In genomic region chr2:124293601-124294000, GRCm38 (mm10) we compare ENCODE assay signal across 27 mouse cellular contexts.
DNase-seq lines count a peak whose midpoint lies in the region; ATAC-seq and TF ChIP-seq lines count a peak whose summit lies in the region.
"Had no signal": no experiment of that assay in that cellular context is flagged by ENCODE, and none has a peak within 500 bp of the region (broad histone marks: within the 10 kb centered on the region; RNA-seq: fewer than 3 reads in every experiment).

No protein-coding gene starts in this region.

- no peak overlapping the region for H3K9ac ChIP-seq in heart, embryonic 12.5 days
- H3K9ac ChIP-seq in limb, embryonic 14.5 days (ENCODE audit: low read depth, low read length, severe bottlenecking), result no peak overlapping the region
- H3K9ac ChIP-seq: embryonic facial prominence, embryonic 13.5 days; forebrain, embryonic 13.5 days; heart, embryonic 15.5 days; hindbrain, embryonic 13.5 days; intestine, embryonic 15.5 days had no signal

- DNase-seq in heart, adult 8-10 months (ENCODE audit: low spot score), result peak; percentile 23
- peak; percentile 58 for DNase-seq in limb, embryonic 14.5 days (ENCODE audit: low spot score)
- no peak for DNase-seq in limb, embryonic 10.5 days (ENCODE audit: low spot score)
- DNase-seq in adipocyte (ENCODE audit: low spot score), result peak; percentile 60
- DNase-seq in adrenal gland, adult (ENCODE audit: inconsistent age in 2 of 2, low spot score in 1 of 2), result no peak
- DNase-seq: adrenal gland, adult 2 months; adrenal gland, postnatal 14 days; cerebellum, adult 11 months; cerebellum, adult 2 months; cerebellum, adult 9-11 months; cerebellum, postnatal 25 days; gastrocnemius, adult 2 months; gastrocnemius, postnatal 14 days; heart, postnatal 14 days; kidney, adult 11 months had no signal

- no peaks in the 10 kb centered on the region for H3K9me3 ChIP-seq in heart, embryonic 12.5 days (replicated peaks)
- no peaks in the 10 kb centered on the region for H3K9me3 ChIP-seq in limb, embryonic 14.5 days (ENCODE audit: control insufficient read depth, low read length)
- no peaks in the 10 kb centered on the region for H3K9me3 ChIP-seq in limb, embryonic 10.5 days (replicated peaks)
- H3K9me3 ChIP-seq: embryonic facial prominence, embryonic 13.5 days; forebrain, embryonic 10.5 days; forebrain, embryonic 13.5 days; heart, embryonic 10.5 days; heart, embryonic 15.5 days; hindbrain, embryonic 10.5 days; hindbrain, embryonic 13.5 days; intestine, embryonic 15.5 days had no signal

- no peak for TF ChIP-seq POLR2A in limb, embryonic 14.5 days (IDR thresholded peaks at IDR 0.05; ENCODE audit: borderline replicate concordance, extremely low read depth, insufficient read depth, insufficient read length)

- H3K27ac ChIP-seq in heart, embryonic 12.5 days (ENCODE audit: poor library complexity, severe bottlenecking), result no peak overlapping the region
- no peak overlapping the region for H3K27ac ChIP-seq in limb, embryonic 14.5 days (replicated peaks; ENCODE audit: low read depth, low read length)
- no peak overlapping the region for H3K27ac ChIP-seq in limb, embryonic 10.5 days
- H3K27ac ChIP-seq: embryonic facial prominence, embryonic 13.5 days; forebrain, embryonic 10.5 days; forebrain, embryonic 13.5 days; gastrocnemius, adult 2 months; heart, embryonic 10.5 days; heart, embryonic 15.5 days; hindbrain, embryonic 10.5 days; hindbrain, embryonic 13.5 days; intestine, embryonic 15.5 days had no signal

- H3K27me3 ChIP-seq in heart, embryonic 12.5 days (replicated peaks), result no peaks in the 10 kb centered on the region
- H3K27me3 ChIP-seq in limb, embryonic 14.5 days (ENCODE audit: control insufficient read depth, insufficient read depth, low read length), result no peaks in the 10 kb centered on the region
- no peaks in the 10 kb centered on the region for H3K27me3 ChIP-seq in limb, embryonic 10.5 days (ENCODE audit: low read depth, poor library complexity, severe bottlenecking)
- H3K27me3 ChIP-seq: embryonic facial prominence, embryonic 13.5 days; forebrain, embryonic 13.5 days; heart, embryonic 15.5 days; hindbrain, embryonic 13.5 days; intestine, embryonic 15.5 days had no signal

- 81% methylated on average over 2 of the region's 2 CpGs for WGBS in heart, embryonic 12.5 days
- WGBS in limb, embryonic 14.5 days, result 71% methylated on average over 2 of the region's 2 CpGs
- 92% methylated on average over 2 of the region's 2 CpGs for WGBS in limb, embryonic 10.5 days

- no peak overlapping the region for H3K4me3 ChIP-seq in heart, embryonic 12.5 days
- no peak overlapping the region for H3K4me3 ChIP-seq in limb, embryonic 14.5 days (replicated peaks; ENCODE audit: low read length)
- H3K4me3 ChIP-seq in limb, embryonic 10.5 days, result no peak overlapping the region
- H3K4me3 ChIP-seq: embryonic facial prominence, embryonic 13.5 days; forebrain, embryonic 10.5 days; forebrain, embryonic 13.5 days; gastrocnemius, adult 2 months; heart, embryonic 10.5 days; heart, embryonic 15.5 days; hindbrain, embryonic 10.5 days; hindbrain, embryonic 13.5 days; intestine, embryonic 15.5 days had no signal

- ATAC-seq in heart, embryonic 12.5 days (ENCODE audit: insufficient number of reproducible peaks, low FRiP score), result no peak
- 0 out of 2 replicates have a peak, but pooled peaks have one; percentile 30 for ATAC-seq in limb, embryonic 14.5 days (ENCODE audit: low FRiP score, low read depth)
- ATAC-seq: activated CD4-positive, CD25-positive, alpha-beta regulatory T cell, adult 4 months; forebrain, embryonic 13.5 days; forebrain, embryonic 16.5 days; hindbrain, embryonic 16.5 days; intestine, embryonic 15.5 days had no signal

- H3K4me1 ChIP-seq in heart, embryonic 12.5 days (replicated peaks), result peaks cover 10% of the 10 kb centered on the region
- no peaks in the 10 kb centered on the region for H3K4me1 ChIP-seq in limb, embryonic 14.5 days (ENCODE audit: control insufficient read depth, insufficient read depth, low read length)
- H3K4me1 ChIP-seq in limb, embryonic 10.5 days, result no peaks in the 10 kb centered on the region
- H3K4me1 ChIP-seq: embryonic facial prominence, embryonic 13.5 days; forebrain, embryonic 10.5 days; heart, embryonic 10.5 days; hindbrain, embryonic 10.5 days; hindbrain, embryonic 13.5 days; intestine, embryonic 15.5 days had no signal

- no peaks in the 10 kb centered on the region for H3K36me3 ChIP-seq in heart, embryonic 12.5 days
- H3K36me3 ChIP-seq in limb, embryonic 14.5 days (ENCODE audit: control insufficient read depth, insufficient read depth, low read length), result no peaks in the 10 kb centered on the region
- H3K36me3 ChIP-seq in limb, embryonic 10.5 days, result no peaks in the 10 kb centered on the region
- H3K36me3 ChIP-seq: embryonic facial prominence, embryonic 13.5 days; forebrain, embryonic 10.5 days; heart, embryonic 10.5 days; heart, embryonic 15.5 days; hindbrain, embryonic 10.5 days; hindbrain, embryonic 13.5 days; intestine, embryonic 15.5 days had no signal

- H3K4me2 ChIP-seq in heart, embryonic 12.5 days, result no peak overlapping the region
- H3K4me2 ChIP-seq in limb, embryonic 14.5 days (replicated peaks; ENCODE audit: low read depth, low read length, severe bottlenecking), result no peak overlapping the region
- H3K4me2 ChIP-seq: embryonic facial prominence, embryonic 13.5 days; forebrain, embryonic 13.5 days; heart, embryonic 15.5 days; hindbrain, embryonic 13.5 days; intestine, embryonic 15.5 days had no signal

Comparison
In these comparisons a context has a peak if more than half of its experiments do, and no peak if none do; other contexts are left out.
1. DNase-seq: peak in heart, adult 8-10 months (single experiment), limb, embryonic 14.5 days (single experiment) and adipocyte (single experiment); none in limb, embryonic 10.5 days (single experiment) and adrenal gland, adult (0 of 2).